Mouse (Mus musculus) adrenal gland, postnatal 25 days (tissue): ENCODE data around the gene Barhl1. TPM values are rescaled to one million over a fixed set of nuclear protein-coding genes. Genes with fewer than 3 reads are reported as not detected.

ENCODE experiments used
- DNase-seq: peaks from one replicate; pipeline ENCODE4 v3.0.0; 2021; ENCODE audit warnings: mixed read lengths
- total RNA-seq: library from RNA; stranded (reverse); gene quantifications from 2 replicates; pipeline ENCODE4 v1.2.3, GENCODE M21; 2021

Gene Barhl1
- total RNA-seq, 1 experiment from 2014 or later = not detected

- no peak for DNase-seq
These were observed 5.0 kb downstream of the Barhl1 start for GRCm38 (mm10) chr2:28911331-28912038.

GRCm38 (mm10) chr2:28910877-28911276 is 5.6 kb downstream of the Barhl1 start:
- DNase-seq = no peak

- no peak for DNase-seq
These were observed 6.4 kb downstream of the Barhl1 start for GRCm38 (mm10) chr2:28909818-28910710.

- DNase-seq = no peak
These were observed 7.2 kb downstream of the Barhl1 start for GRCm38 (mm10) chr2:28909186-28909817.

GRCm38 (mm10) chr2:28908389-28909153 is 7.9 kb downstream of the Barhl1 start:
- peak; percentile 44 for DNase-seq

GRCm38 (mm10) chr2:28907691-28908388 is 8.6 kb downstream of the Barhl1 start:
- no peak for DNase-seq

GRCm38 (mm10) chr2:28905561-28905960 is 10.9 kb downstream of the Barhl1 start:
- DNase-seq = peak; percentile 20

- DNase-seq = peak; percentile 17
These were observed 11.7 kb downstream of the Barhl1 start for GRCm38 (mm10) chr2:28904786-28905185.

GRCm38 (mm10) chr2:28903871-28904270 is 12.6 kb downstream of the Barhl1 start:
- DNase-seq = no peak

- no peak for DNase-seq
These were observed 14.2 kb downstream of the Barhl1 start for GRCm38 (mm10) chr2:28902291-28902690.

- DNase-seq = no peak
These were observed 19.0 kb downstream of the Barhl1 start for GRCm38 (mm10) chr2:28897340-28897899.

GRCm38 (mm10) chr2:28895876-28896275 is 20.6 kb downstream of the Barhl1 start:
- no peak for DNase-seq

- DNase-seq = no peak
These were observed 22.9 kb downstream of the Barhl1 start for GRCm38 (mm10) chr2:28893526-28893925.

- DNase-seq = no peak
These were observed 23.7 kb downstream of the Barhl1 start for GRCm38 (mm10) chr2:28892796-28893195.

GRCm38 (mm10) chr2:28884914-28885313 is 31.6 kb downstream of the Barhl1 start:
- DNase-seq = no peak

GRCm38 (mm10) chr2:28882826-28883485 is 33.5 kb downstream of the Barhl1 start:
- DNase-seq = no peak

- no peak for DNase-seq
These were observed 34.4 kb downstream of the Barhl1 start for GRCm38 (mm10) chr2:28882047-28882446.

GRCm38 (mm10) chr2:28881275-28881674 is 35.2 kb downstream of the Barhl1 start:
- peak; percentile 24 for DNase-seq

GRCm38 (mm10) chr2:28875554-28875953 is 40.9 kb downstream of the Barhl1 start:
- DNase-seq = no peak

GRCm38 (mm10) chr2:28867495-28867894 is 49.0 kb downstream of the Barhl1 start:
- DNase-seq = no peak

GRCm38 (mm10) chr2:28863857-28864256 is 52.6 kb downstream of the Barhl1 start:
- DNase-seq = no peak
